Mouse (Mus musculus) embryonic fibroblast, embryonic 13.5 days (primary cell): ENCODE measurements around the gene Trarg1.

Experiments used
- CTCF ChIP-seq: IDR thresholded peaks from 2 replicates; pipeline ENCODE4 v1.5.1; 2011; ENCODE audit warnings: mild to moderate bottlenecking, control low read depth, low read length, moderate library complexity, borderline replicate concordance; ENCODE audit not compliant: insufficient read depth
- POLR2A ChIP-seq: IDR thresholded peaks from 2 replicates; pipeline ENCODE4 v1.6.1; 2011; ENCODE audit warnings: low read depth, mild to moderate bottlenecking, control low read depth, low read length, moderate library complexity

- TF ChIP-seq POLR2A = no peak
- TF ChIP-seq CTCF = no peak
Observed at GRCm38 (mm10) chr11:76685604-76686003, 6.0 kb downstream of the Trarg1 start.
